Mouse (Mus musculus) CH12.LX (cell line): ENCODE data around the gene Acox3. TPM values are rescaled to one million over a fixed set of nuclear protein-coding genes. Genes with fewer than 3 reads are reported as not detected.

Source experiments
- DNase-seq: peaks from one replicate; pipeline ENCODE4 v3.0.0-alpha.2; 2013; ENCODE audit errors: extremely low read depth
- H3K27ac ChIP-seq: 2 replicates; pipeline ENCODE4 v1.5.1; 2012; ENCODE audit warnings: low read depth, mild to moderate bottlenecking, control low read depth, moderate library complexity; ENCODE audit not compliant: insufficient read depth
- H3K27me3 ChIP-seq: replicated peaks from 2 replicates; pipeline ENCODE3; 2012; ENCODE audit warnings: inconsistent platforms
- H3K36me3 ChIP-seq, 2 experiments: replicated peaks in 1 of 2; 2 replicates each; pipeline versions ENCODE3 to v1.6.1; 2012; ENCODE audit warnings: inconsistent platforms in 1 of 2, low read length in 1 of 2, mild to moderate bottlenecking in 1 of 2, mixed read lengths in 1 of 2, moderate library complexity in 1 of 2; ENCODE audit not compliant: control insufficient read depth in 1 of 2, insufficient read depth in 1 of 2
- H3K4me1 ChIP-seq, 2 experiments: 2 replicates each; pipeline ENCODE4 v1.6.1; 2012; ENCODE audit warnings: inconsistent platforms in 1 of 2, moderate library complexity in 1 of 2; ENCODE audit not compliant: insufficient read depth in 2 of 2, control insufficient read depth in 1 of 2
- H3K4me2 ChIP-seq: 2 replicates; pipeline ENCODE4 v1.6.1; 2012; ENCODE audit warnings: low read depth, mild to moderate bottlenecking, control low read depth; ENCODE audit not compliant: poor library complexity, insufficient read depth, severe bottlenecking
- H3K4me3 ChIP-seq, 3 experiments: fragments of 150-350 bp in 1 of 3; sonication (generic) in 1 of 3; replicated peaks in 1 of 3; 2 replicates each; pipeline versions ENCODE3 to v1.5.1; 2011 to 2012; ENCODE audit warnings: low read depth in 2 of 3, low read length in 2 of 3, mild to moderate bottlenecking in 2 of 3, moderate library complexity in 2 of 3, control low read depth in 1 of 3, improper control_type of control experiment in 1 of 3, inconsistent platforms in 1 of 3, mixed read lengths in 1 of 3; ENCODE audit not compliant: poor library complexity in 1 of 3
- H3K79me2 ChIP-seq: replicated peaks from 2 replicates; pipeline ENCODE4 v1.6.1; 2012; ENCODE audit warnings: mild to moderate bottlenecking, moderate library complexity; ENCODE audit not compliant: control insufficient read depth, poor library complexity, insufficient read depth, severe bottlenecking; ENCODE audit errors: extremely low read depth
- H3K9ac ChIP-seq: 2 replicates; pipeline ENCODE4 v1.6.1; 2012; ENCODE audit warnings: low read depth, mild to moderate bottlenecking, control low read depth, moderate library complexity; ENCODE audit not compliant: insufficient read depth
- H3K9me3 ChIP-seq: replicated peaks from 2 replicates; pipeline ENCODE3; 2012; ENCODE audit warnings: low read length, inconsistent platforms, mixed read lengths
- BHLHE40 ChIP-seq: IDR thresholded peaks from 2 replicates; pipeline ENCODE4 v1.6.1; 2011; ENCODE audit warnings: mild to moderate bottlenecking, low read depth, low read length, improper control_type of control experiment
- CHD1 ChIP-seq: IDR thresholded peaks from 2 replicates; pipeline ENCODE4 v1.6.1; 2012; ENCODE audit warnings: low read depth, low read length, improper control_type of control experiment, inconsistent platforms
- CHD2 ChIP-seq: IDR thresholded peaks from 2 replicates; pipeline ENCODE4 v1.6.1; 2011; ENCODE audit warnings: low read length, improper control_type of control experiment
- CTCF ChIP-seq, 2 experiments: IDR thresholded peaks in 1 of 2; conservative IDR thresholded peaks in 1 of 2; 2 replicates each; pipeline ENCODE4 v1.5.1; 2011 to 2012; ENCODE audit warnings: low read depth in 2 of 2, low read length in 2 of 2, improper control_type of control experiment in 1 of 2, inconsistent platforms in 1 of 2, mild to moderate bottlenecking in 1 of 2, moderate library complexity in 1 of 2
- E2F4 ChIP-seq: IDR thresholded peaks from 2 replicates; pipeline ENCODE4 v1.6.1; 2011; ENCODE audit warnings: low read depth, low read length, improper control_type of control experiment; ENCODE audit not compliant: insufficient replicate concordance
- ELF1 ChIP-seq: IDR thresholded peaks from 2 replicates; pipeline ENCODE4 v1.6.1; 2014; ENCODE audit warnings: low read depth, mild to moderate bottlenecking, inconsistent platforms, low read length, improper control_type of control experiment
- EP300 ChIP-seq: IDR thresholded peaks from 2 replicates; pipeline ENCODE4 v1.6.1; 2011; ENCODE audit warnings: low read length, improper control_type of control experiment
- ETS1 ChIP-seq: conservative IDR thresholded peaks from 2 replicates; pipeline ENCODE4 v1.6.1; 2012; ENCODE audit warnings: low read depth, mild to moderate bottlenecking, inconsistent platforms, low read length, improper control_type of control experiment, moderate library complexity
- IRF4 ChIP-seq: IDR thresholded peaks from 2 replicates; pipeline ENCODE4 v1.6.1; 2014; ENCODE audit warnings: low read depth, mild to moderate bottlenecking, inconsistent platforms, low read length, improper control_type of control experiment
- JUND ChIP-seq: conservative IDR thresholded peaks from 2 replicates; pipeline ENCODE4 v1.6.1; 2011; ENCODE audit warnings: low read depth, low read length, improper control_type of control experiment
- KAT2A ChIP-seq: IDR thresholded peaks from 2 replicates; pipeline ENCODE4 v1.6.1; 2012; ENCODE audit warnings: low read length, improper control_type of control experiment, inconsistent platforms; ENCODE audit not compliant: insufficient replicate concordance
- MAFK ChIP-seq: IDR thresholded peaks from 2 replicates; pipeline ENCODE4 v1.6.1; 2011; ENCODE audit warnings: low read length, improper control_type of control experiment; ENCODE audit not compliant: insufficient replicate concordance
- MAX ChIP-seq: IDR thresholded peaks from 2 replicates; pipeline ENCODE4 v1.6.1; 2011; ENCODE audit warnings: low read length, improper control_type of control experiment
- MAZ ChIP-seq: IDR thresholded peaks from 2 replicates; pipeline ENCODE4 v1.6.1; 2012; ENCODE audit warnings: low read depth, mild to moderate bottlenecking, inconsistent platforms, low read length, improper control_type of control experiment, moderate library complexity
- MEF2A ChIP-seq: IDR thresholded peaks from 2 replicates; pipeline ENCODE4 v1.6.1; 2014; ENCODE audit warnings: low read depth, mild to moderate bottlenecking, inconsistent platforms, low read length, improper control_type of control experiment, borderline replicate concordance
- MXI1 ChIP-seq: IDR thresholded peaks from 2 replicates; pipeline ENCODE4 v1.6.1; 2011; ENCODE audit warnings: mild to moderate bottlenecking, low read depth, low read length, improper control_type of control experiment
- MYC ChIP-seq: IDR thresholded peaks from 2 replicates; pipeline ENCODE4 v1.6.1; 2011; ENCODE audit warnings: low read depth, mild to moderate bottlenecking, improper control_type of control experiment, low read length
- NELFE ChIP-seq: IDR thresholded peaks from 2 replicates; pipeline ENCODE4 v1.6.1; 2011; ENCODE audit warnings: low read depth, low read length, improper control_type of control experiment
- PAX5 ChIP-seq: IDR thresholded peaks from 2 replicates; pipeline ENCODE4 v1.6.1; 2012; ENCODE audit warnings: low read length, inconsistent platforms, mixed read lengths
- POLR2AphosphoS2 ChIP-seq: IDR thresholded peaks from 2 replicates; pipeline ENCODE4 v1.6.1; 2011; ENCODE audit warnings: low read depth, low read length, improper control_type of control experiment
- SIN3A ChIP-seq: IDR thresholded peaks from 2 replicates; pipeline ENCODE4 v1.6.1; 2012; ENCODE audit warnings: low read length, improper control_type of control experiment, inconsistent platforms
- SMC3 ChIP-seq: IDR thresholded peaks from 2 replicates; pipeline ENCODE4 v1.6.1; 2011; ENCODE audit warnings: low read depth, low read length, improper control_type of control experiment
- TBP ChIP-seq: conservative IDR thresholded peaks from 2 replicates; pipeline ENCODE4 v1.6.1; 2011; ENCODE audit warnings: low read depth, low read length, improper control_type of control experiment
- UBTF ChIP-seq: IDR thresholded peaks from 2 replicates; pipeline ENCODE4 v1.6.1; 2012; ENCODE audit warnings: low read depth, mild to moderate bottlenecking, inconsistent platforms, low read length, improper control_type of control experiment, moderate library complexity
- USF1 ChIP-seq: IDR thresholded peaks from 2 replicates; pipeline ENCODE4 v1.6.1; 2014; ENCODE audit warnings: low read depth, mild to moderate bottlenecking, inconsistent platforms, low read length, improper control_type of control experiment
- USF2 ChIP-seq: conservative IDR thresholded peaks from 2 replicates; pipeline ENCODE4 v1.6.1; 2011; ENCODE audit warnings: low read depth, low read length, improper control_type of control experiment
- ZKSCAN1 ChIP-seq: IDR thresholded peaks from 2 replicates; pipeline ENCODE4 v1.6.1; 2012; ENCODE audit warnings: low read depth, inconsistent platforms, low read length, improper control_type of control experiment, borderline replicate concordance
- ZNF384 ChIP-seq: IDR thresholded peaks from 2 replicates; pipeline ENCODE4 v1.6.1; 2012; ENCODE audit warnings: low read depth, low read length, improper control_type of control experiment, inconsistent platforms
- dilution Hi-C: fragments of 300-500 bp; cut with MboI; formaldehyde crosslinking; loops from 2 replicates; pipeline ENCODE4 v1.14.3; 2020; ENCODE audit warnings: low sequenced_read_pairs; ENCODE audit not compliant: extremely low pct_unique_long_range_greater_than_20kb, extremely low pct_ligation_motif_present
- in situ Hi-C: fragments of 300-500 bp; cut with MboI; formaldehyde crosslinking; loops from 3 replicates; pipeline ENCODE4 v1.14.3; 2019; ENCODE audit warnings: low sequenced_read_pairs, low pct_ligation_motif_present, low pct_unique_long_range_greater_than_20kb, mixed read lengths
- polyA plus RNA-seq: library from polyadenylated mRNA; unstranded; fragments of >175 nt; gene quantifications from 2 replicates; pipeline ENCODE4 v1.2.1, GENCODE M21; 2012; ENCODE audit warnings: low read depth; ENCODE audit not compliant: insufficient read length
- total RNA-seq, 2 experiments: library from RNA; depleted of rRNA; stranded (reverse); fragments of 300-350 nt in 1 of 2; fragments of >200 nt in 1 of 2; gene quantifications; 2 replicates each; pipeline ENCODE4 v1.2.3; 2012 to 2014

Gene Acox3
- total and polyA plus RNA-seq, 3 experiments: 11.5 to 32.3 (median 22.3) TPM

DNA sequence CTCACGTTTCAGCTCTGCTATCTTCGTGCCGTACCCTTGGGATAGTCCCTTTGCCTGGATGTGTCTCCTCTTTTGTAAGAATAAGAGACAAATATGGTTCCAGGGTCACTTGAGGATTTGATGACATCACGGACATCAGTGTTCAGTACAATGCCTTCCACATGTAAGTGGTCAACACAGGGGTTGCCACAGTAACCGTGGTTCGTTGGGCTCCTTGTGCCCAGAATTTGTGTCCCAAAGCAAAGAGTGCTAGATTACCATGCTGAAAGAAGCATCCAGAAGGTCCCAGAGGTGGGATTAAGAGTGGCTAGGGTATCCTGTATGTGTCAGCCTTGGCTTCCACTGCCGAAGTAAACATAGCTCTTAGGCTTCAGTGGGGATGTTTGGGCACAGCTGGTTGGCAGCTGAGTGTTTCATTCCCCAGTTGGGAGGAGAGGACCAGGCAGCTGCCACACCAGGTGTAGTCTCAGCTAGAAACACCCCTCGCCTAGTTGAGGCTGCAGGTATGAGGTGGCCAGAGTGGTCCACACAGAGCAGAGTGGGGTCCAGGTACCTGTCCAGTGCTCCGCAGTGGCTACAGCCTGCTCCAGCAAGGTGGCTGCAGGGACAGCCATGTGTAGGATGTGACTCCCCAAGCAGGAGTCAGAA lies 60.7 kb downstream of the Acox3 start:
- no peak for TF ChIP-seq MAX
- TF ChIP-seq JUND: no peak
- TF ChIP-seq SMC3: no peak
- no peak for TF ChIP-seq MEF2A
- no peak for TF ChIP-seq E2F4
- TF ChIP-seq IRF4: no peak
- no peak for TF ChIP-seq ZKSCAN1
- no peak for TF ChIP-seq EP300
- TF ChIP-seq CHD1: no peak
- TF ChIP-seq UBTF: no peak
- TF ChIP-seq NELFE: no peak
- no peak for TF ChIP-seq PAX5
- TF ChIP-seq MAZ: no peak
- no peak for TF ChIP-seq MXI1
- no peak for TF ChIP-seq USF2
- no peak for TF ChIP-seq POLR2AphosphoS2
- TF ChIP-seq CTCF (conservative IDR thresholded peaks at IDR 0.05 in 1 of 2, IDR thresholded peaks at IDR 0.05 in 1 of 2; ENCODE audit: low read depth in 2 of 2, low read length in 2 of 2): no peak
- no peak for TF ChIP-seq MYC
- no peak for TF ChIP-seq SIN3A
- in situ Hi-C loops: no loop called here
- no peak for DNase-seq
- Histone ChIP-seq H3K9ac (no peak overlapping the region), H3K79me2 (no peaks in the 10 kb centered on the region), H3K36me3 (no peaks in the 10 kb centered on the region), H3K4me2 (no peak overlapping the region), H3K27me3 (peaks cover 70% of the 10 kb centered on the region), H3K9me3 (no peaks in the 10 kb centered on the region), H3K4me1 (0 out of 4 replicates have a peak, but pooled peaks cover 0 to 5% of the 10 kb centered on the region in 2 experiments), H3K27ac (no peak overlapping the region), H3K4me3 (no peak overlapping the region)
- dilution Hi-C loops: no loop called here

DNA sequence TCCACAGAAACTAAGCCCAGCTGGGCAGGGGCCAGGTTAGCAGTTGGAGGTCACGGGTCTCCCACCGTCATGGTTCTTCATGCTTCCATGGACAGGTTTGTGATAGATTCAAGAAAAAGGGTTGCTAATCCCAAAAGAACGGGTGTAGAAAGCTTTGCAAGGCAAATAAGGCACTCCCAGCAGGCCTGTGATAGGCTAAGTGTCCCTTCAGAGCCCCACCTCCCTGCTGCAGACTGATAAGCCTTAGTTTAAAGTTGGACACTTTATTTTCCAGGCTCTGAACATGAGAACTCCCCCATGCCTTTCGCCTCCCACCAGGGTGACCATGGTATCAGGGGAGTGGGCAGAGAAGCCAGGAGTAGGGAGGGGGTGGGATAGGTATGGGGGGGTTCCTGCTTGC lies 61.2 kb downstream of the Acox3 start:
- TF ChIP-seq ZNF384: no peak
- TF ChIP-seq POLR2AphosphoS2: no peak
- no peak for TF ChIP-seq IRF4
- no peak for TF ChIP-seq BHLHE40
- no peak for TF ChIP-seq CHD1
- no peak for TF ChIP-seq MAZ
- no peak for TF ChIP-seq ETS1
- no peak for TF ChIP-seq USF1
- TF ChIP-seq TBP: no peak
- TF ChIP-seq UBTF: no peak
- TF ChIP-seq CHD2: no peak
- no peak for TF ChIP-seq KAT2A
- TF ChIP-seq ELF1: no peak
- no peak for TF ChIP-seq MAFK
- no peaks in the 10 kb centered on the region for H3K9me3 ChIP-seq
- H3K36me3 ChIP-seq: no peaks in the 10 kb centered on the region
- H3K27ac ChIP-seq: no peak overlapping the region
- no peak overlapping the region for H3K4me3 ChIP-seq
- no peak overlapping the region for H3K4me2 ChIP-seq
- dilution Hi-C loops: no loop called here
- H3K9ac ChIP-seq: no peak overlapping the region
- DNase-seq: no peak
- peaks cover 71% of the 10 kb centered on the region for H3K27me3 ChIP-seq
- in situ Hi-C loops: no loop called here
- 0 out of 4 replicates have a peak, but pooled peaks cover 0 to 5% of the 10 kb centered on the region in 2 experiments for H3K4me1 ChIP-seq
- H3K79me2 ChIP-seq: no peaks in the 10 kb centered on the region
